Mouse (Mus musculus) stomach, postnatal 0 days (tissue): ENCODE measurements at regions not wholly inside any gene's neighbourhood (a gene's known extent, or its start where the extent isn't known, plus 50 kb on each side); places are given as distances from the start of the nearest gene placed in this dataset.

Source experiments
- ATAC-seq: fragments of 200-750 bp; cut with Nextera tagmentation; 2 replicates; pipeline ENCODE4 v1.8.0; 2017; ENCODE audit not compliant: low FRiP score, low TSS enrichment
- DNase-seq: peaks from one replicate; pipeline ENCODE4 v3.0.0-alpha.2; 2016; ENCODE audit warnings: low spot score
- H3K27ac ChIP-seq: fragments of 300-500 bp; sonication (generic); replicated peaks from 2 replicates; pipeline ENCODE4 v1.5.1; 2014; ENCODE audit warnings: mild to moderate bottlenecking, control low read depth
- H3K27me3 ChIP-seq: fragments of 300-500 bp; sonication (generic); 2 replicates; pipeline ENCODE4 v1.6.1; 2014; ENCODE audit warnings: low read length; ENCODE audit not compliant: control insufficient read depth, insufficient read depth
- H3K36me3 ChIP-seq: fragments of 300-500 bp; sonication (generic); 2 replicates; pipeline ENCODE4 v1.6.1; 2014; ENCODE audit warnings: low read length, mixed read lengths; ENCODE audit not compliant: control insufficient read depth, insufficient read depth
- H3K4me1 ChIP-seq: fragments of 300-500 bp; sonication (generic); replicated peaks from 2 replicates; pipeline ENCODE4 v1.6.1; 2014; ENCODE audit warnings: antibody characterized with exemption; ENCODE audit not compliant: control insufficient read depth, insufficient read depth
- H3K4me2 ChIP-seq: fragments of 300-500 bp; sonication (generic); replicated peaks from 2 replicates; pipeline ENCODE4 v1.6.1; 2014; ENCODE audit warnings: low read depth, mild to moderate bottlenecking, control low read depth, moderate library complexity
- H3K4me3 ChIP-seq: fragments of 300-500 bp; sonication (generic); 2 replicates; pipeline ENCODE4 v1.5.1; 2014; ENCODE audit warnings: low read depth, low read length, control low read depth
- H3K9ac ChIP-seq: fragments of 300-500 bp; sonication (generic); 2 replicates; pipeline ENCODE4 v1.6.1; 2014; ENCODE audit warnings: mild to moderate bottlenecking, low read length, control low read depth, mixed read lengths
- H3K9me3 ChIP-seq: fragments of 300-500 bp; sonication (generic); 2 replicates; pipeline ENCODE4 v1.6.1; 2016; ENCODE audit warnings: low read length; ENCODE audit not compliant: control insufficient read depth
- CTCF ChIP-seq: IDR thresholded peaks from 2 replicates; pipeline ENCODE4 v1.5.1; 2016; ENCODE audit warnings: antibody characterized with exemption, low read depth, mild to moderate bottlenecking, moderate library complexity
- EP300 ChIP-seq: optimal IDR thresholded peaks from 2 replicates; pipeline ENCODE3; 2016; ENCODE audit warnings: antibody characterized with exemption
- WGBS: fragments of 180-500 bp; shearing (Covaris S2); extraction: QIAGEN DNeasy Blood & Tissue Kit; methylation state at CpG from one replicate; pipeline ENCODE4 v1.1.7; 2014; 5-methylcytosine and 5-hydroxymethylcytosine counted together

- no peak overlapping the region for H3K4me3 ChIP-seq
- H3K4me2 ChIP-seq, result no peak overlapping the region
- no peak overlapping the region for H3K9ac ChIP-seq
- H3K4me1 ChIP-seq, result no peaks in the 10 kb centered on the region
- no peaks in the 10 kb centered on the region for H3K27me3 ChIP-seq
- H3K36me3 ChIP-seq, result no peaks in the 10 kb centered on the region
- 89% methylated on average over 6 of the region's 6 CpGs for WGBS
- ATAC-seq, result no peak
- no peak for TF ChIP-seq EP300
- TF ChIP-seq CTCF, result no peak
- no peak overlapping the region for H3K27ac ChIP-seq
- H3K9me3 ChIP-seq, result no peaks in the 10 kb centered on the region
- DNase-seq, result no peak
These were observed 413.9 kb downstream of the Nucb2 start for GRCm38 (mm10) chr7:116917921-116918670.

- Histone ChIP-seq H3K4me2 (no peak overlapping the region), H3K36me3 (no peaks in the 10 kb centered on the region), H3K27me3 (no peaks in the 10 kb centered on the region), H3K9ac (no peak overlapping the region), H3K27ac (no peak overlapping the region), H3K4me3 (no peak overlapping the region), H3K9me3 (no peaks in the 10 kb centered on the region), H3K4me1 (no peaks in the 10 kb centered on the region)
- WGBS, result 73% methylated on average over 2 of the region's 2 CpGs
- no peak for ATAC-seq
- no peak for DNase-seq
- TF ChIP-seq CTCF (peak; percentile 43), EP300 (no peak)
These were observed 434.3 kb upstream of the Xylt1 start for GRCm38 (mm10) chr7:116946448-116946847.

GRCm38 (mm10) chr7:116959196-116959895 lies 421.4 kb upstream of the Xylt1 start:
- Histone ChIP-seq H3K4me3 (no peak overlapping the region), H3K27me3 (no peaks in the 10 kb centered on the region), H3K9ac (no peak overlapping the region), H3K4me1 (no peaks in the 10 kb centered on the region), H3K4me2 (no peak overlapping the region), H3K27ac (no peak overlapping the region), H3K36me3 (no peaks in the 10 kb centered on the region), H3K9me3 (no peaks in the 10 kb centered on the region)
- no peak for TF ChIP-seq CTCF
- no peak for TF ChIP-seq EP300
- ATAC-seq (no peak), DNase-seq (no peak)
- WGBS, result 75% methylated on average over 14 of the region's 14 CpGs

GRCm38 (mm10) chr7:116963839-116964238 lies 416.9 kb upstream of the Xylt1 start:
- no peak overlapping the region for H3K4me2 ChIP-seq
- H3K27ac ChIP-seq, result no peak overlapping the region
- H3K4me1 ChIP-seq, result no peaks in the 10 kb centered on the region
- TF ChIP-seq CTCF, result no peak
- no peak for TF ChIP-seq EP300
- H3K9me3 ChIP-seq, result no peaks in the 10 kb centered on the region
- H3K4me3 ChIP-seq, result no peak overlapping the region
- no peak for ATAC-seq
- H3K9ac ChIP-seq, result no peak overlapping the region
- WGBS, result 62% methylated on average over 6 of the region's 6 CpGs
- H3K27me3 ChIP-seq, result no peaks in the 10 kb centered on the region
- H3K36me3 ChIP-seq, result no peaks in the 10 kb centered on the region
- no peak for DNase-seq

- TF ChIP-seq CTCF (no peak), EP300 (no peak)
- H3K9me3 ChIP-seq, result no peaks in the 10 kb centered on the region
- H3K4me2 ChIP-seq, result no peak overlapping the region
- no peak overlapping the region for H3K27ac ChIP-seq
- no peaks in the 10 kb centered on the region for H3K4me1 ChIP-seq
- H3K27me3 ChIP-seq, result no peaks in the 10 kb centered on the region
- WGBS, result 55% methylated on average over 2 of the region's 2 CpGs
- no peak overlapping the region for H3K9ac ChIP-seq
- no peak for ATAC-seq
- H3K4me3 ChIP-seq, result no peak overlapping the region
- DNase-seq, result no peak
- H3K36me3 ChIP-seq, result no peaks in the 10 kb centered on the region
These were observed 389.4 kb upstream of the Xylt1 start for GRCm38 (mm10) chr7:116991351-116991750.

- Histone ChIP-seq H3K4me3 (no peak overlapping the region), H3K36me3 (no peaks in the 10 kb centered on the region), H3K27ac (no peak overlapping the region), H3K4me2 (no peak overlapping the region), H3K9ac (no peak overlapping the region), H3K27me3 (no peaks in the 10 kb centered on the region), H3K9me3 (no peaks in the 10 kb centered on the region), H3K4me1 (no peaks in the 10 kb centered on the region)
- no peak for TF ChIP-seq CTCF
- no peak for TF ChIP-seq EP300
- no peak for DNase-seq
- no peak for ATAC-seq
These were observed 388.6 kb upstream of the Xylt1 start for GRCm38 (mm10) chr7:116992166-116992565.
